Mouse (Mus musculus) brain, embryonic 14.5 days (tissue): ENCODE measurements at regions not wholly inside any gene's neighbourhood (a gene's known extent, or its start where the extent isn't known, plus 50 kb on each side); places are given as distances from the start of the nearest gene placed in this dataset.

Experiments used
- CTCF ChIP-seq: fragments of 200-500 bp; IDR thresholded peaks from 2 replicates; pipeline ENCODE4 v1.5.1; 2012; ENCODE audit warnings: inconsistent platforms, mild to moderate bottlenecking, moderate library complexity, borderline replicate concordance; ENCODE audit not compliant: insufficient read depth, insufficient read length; ENCODE audit errors: extremely low read depth
- POLR2A ChIP-seq: fragments of 200-500 bp; IDR thresholded peaks from 2 replicates; pipeline ENCODE4 v1.6.1; 2012; ENCODE audit warnings: mild to moderate bottlenecking, inconsistent platforms, borderline replicate concordance; ENCODE audit not compliant: poor library complexity, insufficient read depth, insufficient read length, severe bottlenecking; ENCODE audit errors: extremely low read depth

- TF ChIP-seq CTCF (no peak), POLR2A (no peak)
These were observed 244.3 kb downstream of the Gm45692 start for GRCm38 (mm10) chr8:26363616-26364015.
